Mouse (Mus musculus): ENCODE results near the gene Gm10309.
"Not testable (repeated sequence)": the region's sequence is repeated elsewhere in the genome, so short reads cannot be mapped to it uniquely, and the experiment has no call there.

Gene Gm10309

DNA sequence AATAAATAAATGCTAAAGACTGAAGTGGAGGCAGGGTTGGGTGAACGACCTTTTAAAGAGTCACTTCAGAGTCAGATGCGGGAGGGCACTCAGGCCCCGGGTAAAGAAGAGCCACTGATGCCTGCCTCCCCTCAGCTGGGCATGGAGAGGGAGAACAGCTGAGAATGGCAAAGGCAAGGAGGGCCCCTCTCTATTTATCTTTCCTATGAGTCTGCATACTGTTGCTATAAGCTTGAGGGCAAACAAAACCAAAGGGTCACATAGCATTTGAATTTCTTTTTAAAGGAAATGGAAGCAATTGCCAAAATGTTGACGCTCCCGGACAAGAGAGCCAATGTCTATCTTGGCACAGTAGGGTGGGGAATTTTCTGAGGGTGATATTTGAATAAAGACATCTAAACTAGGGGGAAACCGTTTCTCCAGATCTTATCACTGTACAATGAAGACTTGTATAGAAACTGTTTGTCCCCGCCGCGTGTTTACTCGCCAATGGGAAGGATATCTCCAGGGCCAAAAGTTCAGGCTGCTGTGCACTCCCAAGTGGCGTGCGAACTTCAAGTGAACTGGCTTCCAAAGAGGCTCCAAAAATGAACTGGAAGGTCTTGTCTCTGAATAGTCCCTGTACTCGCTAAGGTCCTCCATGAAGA is 10.1 kb upstream of the Gm10309 start:
- no peak for DNase-seq (ENCODE audit: low spot score in 2 of 2)

DNA sequence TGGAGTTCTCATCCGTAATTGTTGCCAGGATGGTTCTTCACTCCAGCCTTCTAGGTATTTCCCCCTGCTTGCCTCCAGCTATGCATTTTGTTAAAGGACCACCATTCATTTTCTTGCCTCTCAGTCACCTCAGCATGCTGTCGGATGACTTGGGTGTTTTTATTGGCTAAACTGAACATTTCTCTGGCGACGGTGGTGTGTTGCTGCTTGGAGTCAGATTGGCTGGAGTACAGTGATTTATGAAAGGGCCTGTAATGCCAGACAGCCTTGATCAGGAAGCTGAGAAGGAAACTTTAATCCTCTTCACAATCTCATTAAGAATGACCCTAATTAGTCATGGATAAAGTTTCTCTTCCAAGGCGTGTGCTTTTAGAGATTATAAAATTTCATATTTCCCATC is 4.8 kb upstream of the Gm10309 start:
- no peak for DNase-seq (ENCODE audit: low spot score in 2 of 2)

DNA sequence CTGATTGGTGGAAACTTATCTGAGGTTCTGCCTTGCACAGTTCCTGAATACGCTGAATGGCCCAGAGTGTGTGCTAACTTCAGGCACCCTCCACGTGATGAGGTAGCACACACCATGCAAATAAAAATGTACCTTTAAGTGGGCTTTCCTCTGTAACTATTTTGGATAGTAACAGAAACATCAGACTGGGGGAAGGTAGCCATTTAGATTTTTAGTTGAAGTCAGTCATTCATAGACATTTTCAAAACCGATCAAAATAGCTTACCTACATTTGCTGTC is 3.1 kb upstream of the Gm10309 start:
- DNase-seq (ENCODE audit: low spot score in 2 of 2), result no peak

GRCm38 (mm10) chr17:86507342-86508211 is 2.5 kb upstream of the Gm10309 start:
- DNase-seq (ENCODE audit: low spot score in 2 of 2), result no peak

GRCm38 (mm10) chr17:86506881-86507280 is 1.8 kb upstream of the Gm10309 start:
- no peak for DNase-seq (ENCODE audit: low spot score in 2 of 2)

DNA sequence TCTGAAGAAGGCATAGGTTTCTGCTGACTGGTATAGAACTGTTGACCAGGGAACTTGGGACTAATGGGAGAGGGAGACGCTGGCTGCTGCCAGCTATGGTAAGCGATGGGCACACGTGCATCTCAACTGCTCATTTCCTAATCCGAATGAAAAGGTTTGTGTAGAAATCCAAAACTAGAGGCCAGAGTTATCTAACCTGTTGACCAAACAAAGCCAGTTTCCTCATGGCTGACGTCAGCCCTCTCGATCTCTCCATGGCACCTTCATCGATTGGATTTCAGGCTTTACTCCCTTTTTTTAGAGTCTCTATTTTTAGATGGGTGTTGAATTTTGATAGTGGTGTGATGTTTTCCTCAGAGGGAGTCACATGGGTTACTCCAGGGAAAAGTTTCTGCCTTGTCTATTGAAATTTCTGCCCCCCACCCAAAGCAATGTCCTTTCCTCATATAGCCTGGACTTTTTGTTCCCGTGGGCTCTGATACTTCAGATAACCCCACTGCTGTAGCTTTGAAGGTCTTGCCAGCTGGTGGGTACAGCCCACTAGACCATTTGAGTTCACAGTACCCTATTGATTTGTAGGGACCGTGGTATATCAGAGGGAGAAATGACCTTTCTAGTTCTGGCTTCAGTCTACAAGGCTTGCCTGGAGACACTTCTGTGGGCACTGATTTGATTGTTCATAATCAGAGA is 1.7 kb downstream of the Gm10309 start:
- DNase-seq (ENCODE audit: low spot score in 2 of 2), result no peak

DNA sequence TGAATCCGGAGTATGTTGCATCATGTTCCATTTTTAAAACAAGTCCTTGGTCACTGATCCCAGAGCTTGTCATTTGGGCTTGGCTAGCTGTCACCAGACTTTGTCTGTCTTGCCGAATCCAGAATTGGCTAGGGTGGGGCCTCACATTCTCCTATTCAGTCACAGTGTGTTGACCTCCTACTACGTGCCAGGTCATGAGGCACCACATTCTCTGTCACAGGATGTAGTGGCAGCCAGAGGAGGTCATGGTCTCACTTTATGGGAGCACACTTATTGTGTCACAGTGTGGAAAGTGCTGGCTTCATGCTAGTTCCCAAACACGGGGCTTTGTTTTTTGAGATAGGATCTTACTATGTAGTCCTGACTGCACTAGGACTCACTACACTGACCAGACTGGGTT is 3.6 kb downstream of the Gm10309 start:
- DNase-seq (ENCODE audit: low spot score in 2 of 2), result no peak

DNA sequence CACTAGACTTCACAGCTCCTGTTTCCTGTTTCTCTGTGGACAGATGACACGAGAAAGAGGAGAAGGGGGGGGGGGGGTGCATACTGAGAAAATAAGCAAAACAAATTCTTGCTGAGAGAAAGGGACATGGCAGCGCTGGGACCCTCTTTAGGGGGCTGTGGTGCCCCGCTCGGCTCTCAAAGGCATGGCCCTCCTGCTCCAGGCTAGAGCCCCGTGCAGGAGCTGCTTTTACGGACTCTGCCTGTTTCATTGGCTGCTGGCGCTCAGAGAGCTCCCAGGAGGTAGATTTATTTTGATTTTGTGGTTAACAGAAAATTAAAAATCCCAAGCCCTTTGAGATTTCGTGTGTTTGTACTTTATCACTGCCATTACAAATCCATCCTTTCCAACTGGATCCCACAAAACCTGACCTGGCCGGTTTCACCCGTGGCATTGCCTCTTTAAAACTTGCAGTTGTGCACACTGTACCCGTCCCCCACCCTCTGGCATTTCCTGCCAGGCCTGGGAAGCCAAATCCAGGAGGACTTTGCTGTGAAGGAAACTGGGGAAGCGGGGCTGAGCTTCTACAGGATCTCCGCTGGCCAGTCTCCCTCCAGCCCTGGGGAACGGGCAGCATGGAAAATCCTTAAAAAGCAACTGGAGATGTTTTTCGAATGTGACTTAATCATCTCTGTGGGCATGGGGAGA is 5.5 kb downstream of the Gm10309 start:
- no peak for DNase-seq (ENCODE audit: low spot score in 2 of 2)

GRCm38 (mm10) chr17:86497302-86497701 is 7.7 kb downstream of the Gm10309 start:
- DNase-seq (ENCODE audit: low spot score in 2 of 2), result no peak

GRCm38 (mm10) chr17:86496123-86496771 is 8.8 kb downstream of the Gm10309 start:
- DNase-seq (ENCODE audit: low spot score in 2 of 2), result no peak

- DNase-seq (ENCODE audit: low spot score in 2 of 2), result no peak
Observed at GRCm38 (mm10) chr17:86494895-86495294, 10.1 kb downstream of the Gm10309 start.

DNA sequence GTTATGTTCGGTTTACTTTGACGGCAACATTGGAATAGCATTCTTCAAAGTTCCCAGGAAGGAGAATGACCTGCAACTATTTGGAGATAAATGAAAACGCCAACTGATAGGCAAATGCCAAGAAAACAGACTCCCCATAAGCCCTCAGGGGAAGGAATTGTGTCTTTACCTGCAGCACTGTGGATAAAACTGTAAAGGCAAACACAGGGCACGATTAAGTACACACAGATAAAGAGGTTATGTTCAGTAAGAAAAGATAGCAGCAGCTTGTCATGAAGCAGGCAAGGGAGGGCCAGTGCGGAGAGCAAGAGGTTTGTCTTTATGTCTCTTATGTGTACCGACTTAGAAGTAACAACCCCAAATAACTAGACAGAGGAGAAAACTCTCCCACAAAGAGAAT is 10.5 kb downstream of the Gm10309 start:
- DNase-seq (ENCODE audit: low spot score in 2 of 2), result no peak

GRCm38 (mm10) chr17:86493891-86494420 is 11.1 kb downstream of the Gm10309 start:
- no peak for DNase-seq (ENCODE audit: low spot score in 2 of 2)

- DNase-seq (ENCODE audit: low spot score in 2 of 2), result no peak
Observed at GRCm38 (mm10) chr17:86492376-86492775, 12.7 kb downstream of the Gm10309 start.

DNA sequence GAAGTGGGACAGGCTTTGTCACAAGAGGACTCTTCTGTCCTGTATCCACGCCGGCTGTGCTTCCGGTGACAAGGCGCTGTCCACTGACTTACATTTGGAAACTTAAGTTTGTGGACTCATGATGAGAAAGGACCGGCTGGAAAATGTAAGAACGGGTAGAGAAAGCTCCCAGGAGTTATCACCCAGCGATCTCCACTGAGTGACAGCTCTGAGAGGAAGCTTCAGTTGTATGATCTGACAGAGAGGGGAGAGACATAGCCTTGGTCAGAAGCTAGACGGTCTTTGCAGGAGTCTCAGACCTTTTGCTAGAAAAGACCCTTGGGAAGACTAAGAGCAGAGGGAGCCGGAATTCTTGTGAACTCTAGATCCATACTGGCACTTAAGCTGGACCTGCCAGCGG is 15.2 kb downstream of the Gm10309 start:
- no peak for DNase-seq (ENCODE audit: low spot score in 2 of 2)

DNA sequence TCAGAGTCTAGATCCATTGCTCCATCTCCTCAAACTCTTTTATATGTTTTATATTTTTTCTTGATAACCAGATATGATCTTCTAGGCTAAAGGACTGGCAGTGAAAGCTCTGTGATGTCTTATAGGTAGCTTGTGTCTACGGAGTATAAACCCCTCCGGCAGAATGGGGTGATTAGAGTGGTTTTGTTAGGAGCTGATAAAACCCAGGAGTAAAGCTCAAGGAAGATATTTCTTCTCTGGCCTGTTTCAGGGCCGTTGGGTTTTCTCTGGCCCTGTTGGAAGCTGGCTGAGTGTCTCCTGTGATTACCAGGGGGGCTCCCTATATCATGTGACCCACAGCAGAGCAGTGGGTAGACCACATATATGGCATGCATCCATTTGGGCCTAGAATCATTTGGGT is 17.6 kb downstream of the Gm10309 start:
- DNase-seq (ENCODE audit: low spot score in 2 of 2), result no peak

- DNase-seq (ENCODE audit: low spot score in 2 of 2), result no peak
Observed at GRCm38 (mm10) chr17:86486657-86487056, 18.4 kb downstream of the Gm10309 start.

DNA sequence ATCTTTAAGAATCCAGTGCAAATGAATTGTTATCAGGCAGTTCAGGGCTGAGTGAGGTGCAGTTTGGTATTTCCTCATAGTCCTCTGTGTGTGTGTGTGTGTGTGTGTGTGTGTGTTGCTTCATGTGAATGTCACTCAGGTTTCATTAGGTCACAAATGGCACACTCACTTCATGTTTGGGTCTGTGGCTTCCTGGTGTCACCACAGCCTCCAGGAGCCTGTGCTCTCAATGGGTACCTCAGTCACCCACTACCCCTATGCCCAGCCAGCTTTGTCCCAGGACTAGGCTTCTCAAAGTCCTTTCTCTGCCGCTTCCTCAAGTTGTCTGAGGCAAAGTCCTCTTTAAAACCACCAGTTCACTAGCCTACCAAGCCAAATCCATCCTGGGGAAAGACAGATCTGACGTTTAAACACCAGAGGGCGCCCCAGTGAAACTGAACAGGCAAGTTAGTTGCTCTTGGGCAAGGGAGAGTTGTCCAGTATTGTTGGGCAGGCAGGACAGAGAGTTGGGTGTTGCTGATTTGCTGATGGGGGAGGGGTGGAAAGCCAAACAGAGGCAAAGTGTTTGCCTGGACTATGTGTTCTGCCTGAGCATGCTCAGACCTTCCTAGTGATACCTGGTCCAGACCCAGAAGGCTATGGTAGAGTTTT is 20.8 kb downstream of the Gm10309 start:
- DNase-seq (ENCODE audit: low spot score in 2 of 2), result peak; percentile 75 to 83

DNA sequence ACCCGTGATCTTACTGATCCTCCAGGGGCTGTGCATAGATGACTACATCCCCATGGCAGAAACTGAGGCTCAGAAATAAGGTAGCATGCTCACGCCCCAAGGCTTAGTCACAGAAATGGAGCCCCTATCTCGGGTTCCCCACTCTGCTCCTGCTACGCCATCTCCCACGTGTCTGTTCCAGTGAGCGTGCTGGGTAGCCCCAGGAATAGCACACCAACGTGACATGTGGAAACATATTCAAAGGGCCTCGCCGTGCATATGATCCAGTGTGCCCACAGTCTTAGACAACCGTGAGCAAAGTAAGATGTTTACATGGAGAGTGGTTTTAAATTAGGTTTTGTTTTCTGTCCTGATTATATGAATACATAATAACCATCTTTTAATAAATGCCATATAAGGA is 22.4 kb downstream of the Gm10309 start:
- DNase-seq (ENCODE audit: low spot score in 2 of 2), result no peak

GRCm38 (mm10) chr17:86479406-86479805 is 25.6 kb downstream of the Gm10309 start:
- no peak for DNase-seq (ENCODE audit: low spot score in 2 of 2)

GRCm38 (mm10) chr17:86477401-86477800 is 27.6 kb downstream of the Gm10309 start:
- DNase-seq (ENCODE audit: low spot score in 2 of 2), result not testable (repeated sequence)

Measured in urinary bladder, postnatal 36 days (tissue).